Mouse (Mus musculus): Measurements from ENCODE around the gene Entpd3.
A peak's percentile ranks its signal among the peaks of the same experiment; 100 is the strongest.
"Not testable (repeated sequence)": the region's sequence is repeated elsewhere in the genome, so short reads cannot be mapped to it uniquely, and the experiment has no call there.

Entpd3 gene

DNA sequence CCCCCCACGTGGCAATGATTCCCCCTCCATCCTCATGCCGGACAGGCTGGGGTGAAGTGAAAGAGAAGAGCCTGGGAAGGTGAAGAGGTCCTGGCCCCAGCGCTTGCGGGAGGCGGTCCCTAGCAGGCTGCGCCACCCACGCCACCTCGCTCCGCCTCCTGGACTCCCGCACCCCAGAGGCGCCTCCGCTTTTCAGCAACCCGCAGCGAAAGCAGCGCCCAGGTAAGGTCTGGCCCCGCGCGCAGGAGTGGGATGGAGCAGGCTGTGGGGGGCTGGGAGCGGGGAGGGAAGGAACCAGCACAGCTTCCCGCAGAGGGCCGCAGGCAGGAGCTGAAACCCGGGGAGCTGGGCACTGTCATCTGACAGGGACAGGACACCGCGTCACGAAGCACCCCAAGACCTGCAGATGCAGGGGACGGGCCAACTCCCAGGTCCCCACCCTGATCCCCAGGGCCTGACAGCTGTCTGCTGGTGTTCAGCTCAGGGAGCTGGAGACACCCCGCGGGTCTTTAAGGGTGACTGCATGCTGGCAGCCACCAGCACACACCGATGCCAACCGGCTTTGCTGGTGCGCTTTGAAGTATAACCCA is at the start of gene Entpd3:
Entpd3 (plus strand) TSS at position 157 of the 590 bp plus-strand sequence.
- DNase-seq: peak; percentile 41

DNA sequence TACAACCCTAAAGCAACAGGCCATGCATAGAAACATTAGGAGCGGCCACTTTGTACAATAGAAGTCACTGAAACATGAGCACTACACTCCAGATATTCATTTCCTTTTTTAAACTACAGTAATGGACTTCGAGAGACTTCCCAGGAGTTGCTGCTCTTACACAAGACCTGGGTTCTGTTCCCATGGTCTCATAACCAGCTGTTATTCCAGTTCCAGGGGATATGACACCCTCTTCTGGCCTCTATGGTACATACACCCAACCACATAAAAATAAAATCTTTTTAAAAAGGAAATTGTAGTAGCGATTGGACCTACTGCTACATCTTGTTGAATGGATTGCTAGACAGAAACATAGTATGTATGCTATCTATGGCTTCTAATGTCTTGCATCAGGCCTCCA is 48.1 kb upstream of the Entpd3 start:
- no peak for DNase-seq

- DNase-seq: no peak
These were observed 47.6 kb upstream of the Entpd3 start, which contains the start of gene Eif1b for GRCm38 (mm10) chr9:120492010-120492399. Eif1b (plus strand) TSS chr9:120492232.

- DNase-seq: peak; percentile 86
These were observed 46.9 kb upstream of the Entpd3 start for GRCm38 (mm10) chr9:120492400-120493351.

- no peak for DNase-seq
These were observed 45.8 kb upstream of the Entpd3 start for GRCm38 (mm10) chr9:120493781-120494180.

GRCm38 (mm10) chr9:120496691-120497090 is 42.9 kb upstream of the Entpd3 start:
- DNase-seq: peak; percentile 47

DNA sequence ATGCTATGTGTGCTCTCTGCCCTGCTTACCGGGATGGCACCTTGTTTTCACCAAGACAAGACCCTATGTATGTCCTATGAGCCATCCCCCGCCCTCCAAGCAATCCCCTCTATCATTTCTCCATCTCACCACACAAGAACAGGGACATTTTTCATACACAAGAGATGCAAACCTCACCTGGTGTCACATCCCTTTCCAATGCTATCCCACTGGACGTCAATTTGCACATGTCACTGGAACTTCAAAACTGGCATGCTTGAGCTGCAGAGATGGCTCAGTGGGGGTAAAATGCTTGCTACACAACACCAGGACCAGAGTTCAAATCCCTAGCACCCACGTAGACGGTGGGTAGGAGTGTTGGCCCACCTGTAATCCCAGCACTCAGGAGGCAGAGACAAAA is 41.6 kb upstream of the Entpd3 start:
- no peak for DNase-seq

- no peak for DNase-seq
These were observed 38.3 kb upstream of the Entpd3 start for GRCm38 (mm10) chr9:120501191-120501902.

GRCm38 (mm10) chr9:120502013-120502412 is 37.6 kb upstream of the Entpd3 start:
- DNase-seq: peak; percentile 80

DNA sequence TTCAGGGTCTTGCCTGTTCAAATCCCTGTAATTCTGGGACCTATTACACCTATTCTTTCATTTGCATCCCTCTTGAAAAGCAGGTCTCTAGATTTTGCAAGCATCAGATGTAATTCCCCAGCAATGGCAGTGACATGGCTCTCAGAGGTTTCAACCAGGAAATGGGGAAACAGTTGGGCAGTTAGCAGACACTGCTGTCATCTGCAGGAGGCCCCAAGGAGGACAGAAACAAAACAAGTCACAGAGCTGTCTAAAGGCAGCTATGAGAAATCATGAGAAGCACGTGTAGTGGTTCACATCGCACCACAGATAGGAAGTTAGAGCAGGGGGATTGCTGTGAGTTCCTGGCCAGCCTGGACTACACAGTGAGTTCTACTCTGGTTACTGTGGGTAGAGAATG is 35.2 kb upstream of the Entpd3 start:
- DNase-seq: no peak

DNA sequence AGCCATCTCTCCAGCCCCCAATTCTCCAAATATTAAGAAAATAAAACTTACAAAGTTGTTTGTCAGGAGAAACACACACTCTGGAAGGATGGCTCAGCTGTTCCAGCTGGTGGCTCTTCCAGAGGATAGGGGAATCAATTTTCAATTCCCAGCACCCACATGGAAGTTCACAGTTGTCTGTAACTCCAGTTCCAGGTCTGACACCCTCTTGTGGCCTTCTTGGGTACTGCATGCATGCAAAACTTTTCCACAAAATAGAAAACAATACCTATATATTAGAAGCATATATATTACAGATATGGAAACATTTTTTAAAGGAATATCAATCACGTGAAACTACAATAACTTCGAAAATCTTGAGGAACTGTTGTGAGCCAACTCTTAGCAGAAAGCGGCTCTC is 27.8 kb upstream of the Entpd3 start:
- peak; percentile 37 for DNase-seq

GRCm38 (mm10) chr9:120516720-120517119 is 22.9 kb upstream of the Entpd3 start:
- no peak for DNase-seq

DNA sequence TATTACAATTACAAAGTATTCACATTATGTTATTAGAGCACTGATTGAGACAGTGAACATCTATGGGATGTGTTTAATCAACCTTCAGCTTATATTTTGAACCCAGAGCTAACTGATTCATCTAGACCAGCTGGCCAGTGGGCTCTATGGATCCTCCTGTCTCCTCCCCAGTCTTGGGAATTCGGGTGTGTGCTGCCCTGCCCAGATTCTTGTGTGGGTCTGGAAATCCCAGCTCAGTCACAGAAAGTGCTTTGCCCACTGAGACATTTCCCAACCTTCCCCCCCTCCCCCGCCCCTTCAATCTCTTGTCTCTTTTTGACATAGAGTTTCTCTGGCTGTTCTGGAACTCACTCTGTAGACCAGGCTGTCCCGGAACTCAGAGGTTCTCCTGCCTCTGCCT is 20.7 kb upstream of the Entpd3 start:
- DNase-seq: no peak

DNA sequence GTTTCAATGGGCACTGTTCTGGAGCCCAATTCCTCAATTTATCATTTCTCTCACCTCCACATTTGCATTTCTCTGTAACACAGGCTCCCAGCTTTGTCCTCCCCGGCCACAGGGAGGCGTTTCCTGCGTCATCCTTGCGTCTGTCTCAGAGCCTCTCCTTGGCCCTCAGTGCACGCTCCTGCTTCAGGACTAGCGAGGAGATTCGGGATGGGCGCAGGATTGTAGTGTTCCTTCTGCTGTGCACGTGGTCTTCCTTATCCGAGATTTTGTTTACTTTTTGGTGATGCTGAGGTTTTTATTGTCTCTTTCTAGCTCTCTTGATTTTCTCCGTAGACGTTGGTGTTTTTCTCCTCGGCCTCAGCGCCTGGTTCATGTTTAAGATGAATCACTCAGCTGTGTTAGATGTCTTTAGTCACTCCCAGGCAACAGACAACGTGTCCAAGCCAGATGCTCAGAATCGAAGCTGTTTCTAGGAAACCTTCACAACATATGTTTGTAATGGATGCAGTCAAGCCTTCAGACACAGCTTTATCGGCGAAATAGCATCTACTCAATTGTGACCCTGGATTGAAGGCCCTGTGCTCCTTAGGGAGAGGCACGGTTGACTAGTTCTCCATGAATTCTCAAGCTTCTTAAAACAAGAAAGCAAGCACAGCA is 20.0 kb upstream of the Entpd3 start:
- DNase-seq: no peak

- DNase-seq: no peak
These were observed 18.5 kb upstream of the Entpd3 start for GRCm38 (mm10) chr9:120521161-120521560.

GRCm38 (mm10) chr9:120527270-120527669 is 12.3 kb upstream of the Entpd3 start:
- DNase-seq: no peak

DNA sequence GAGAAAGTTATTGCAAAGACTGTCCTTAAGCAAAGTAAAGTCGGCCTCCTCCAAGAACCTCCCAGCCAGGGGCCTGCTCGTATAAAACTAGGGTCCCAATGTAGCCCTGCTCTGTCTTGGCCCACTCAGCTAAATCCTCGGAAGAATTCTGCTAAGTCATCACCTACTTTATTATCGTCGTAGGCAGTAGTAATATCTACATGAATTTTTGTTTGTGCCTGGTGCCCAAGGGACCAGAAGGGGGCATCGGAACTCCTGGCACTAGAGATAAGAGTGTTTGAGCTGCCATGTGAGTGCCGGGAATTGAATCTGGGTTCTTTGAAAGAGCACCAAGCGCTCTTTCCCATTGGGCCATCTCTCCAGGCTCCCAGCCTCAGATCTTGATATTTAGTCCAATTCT is 11.7 kb upstream of the Entpd3 start:
- DNase-seq: no peak

DNA sequence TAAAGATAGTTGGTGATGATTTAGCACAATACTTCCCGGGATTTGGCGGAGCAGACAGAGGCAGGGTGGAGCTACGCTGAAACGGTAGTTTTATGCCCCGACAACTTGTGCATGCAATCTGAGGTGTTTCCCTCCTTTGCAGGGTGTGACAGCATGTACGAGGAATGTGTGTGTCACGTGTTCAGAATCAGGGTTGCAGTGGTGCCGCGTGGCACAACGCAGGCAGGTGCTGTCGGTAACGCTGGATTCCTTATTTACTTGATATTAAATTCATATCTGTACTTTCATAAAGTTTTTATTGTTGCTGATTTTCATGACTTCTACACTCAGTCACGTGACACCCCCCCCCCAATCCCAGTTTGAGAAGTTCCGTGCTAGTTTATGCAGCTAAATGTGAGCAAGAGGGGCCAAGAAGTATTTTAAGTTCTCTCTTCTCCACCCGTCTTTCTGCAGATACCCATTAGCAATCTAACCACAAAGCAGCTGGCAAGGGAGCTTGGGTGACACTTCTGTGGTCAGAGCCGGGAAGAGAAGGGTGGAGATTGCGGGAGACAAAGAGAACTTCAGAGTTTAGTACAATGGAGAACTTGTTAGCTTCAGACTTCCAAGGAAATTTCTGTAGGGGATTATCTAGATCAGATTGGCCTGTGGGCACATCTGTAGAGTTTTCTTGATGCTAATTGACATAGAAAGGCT is 10.7 kb upstream of the Entpd3 start:
- no peak for DNase-seq

GRCm38 (mm10) chr9:120530471-120530870 is 9.1 kb upstream of the Entpd3 start:
- DNase-seq: no peak

DNA sequence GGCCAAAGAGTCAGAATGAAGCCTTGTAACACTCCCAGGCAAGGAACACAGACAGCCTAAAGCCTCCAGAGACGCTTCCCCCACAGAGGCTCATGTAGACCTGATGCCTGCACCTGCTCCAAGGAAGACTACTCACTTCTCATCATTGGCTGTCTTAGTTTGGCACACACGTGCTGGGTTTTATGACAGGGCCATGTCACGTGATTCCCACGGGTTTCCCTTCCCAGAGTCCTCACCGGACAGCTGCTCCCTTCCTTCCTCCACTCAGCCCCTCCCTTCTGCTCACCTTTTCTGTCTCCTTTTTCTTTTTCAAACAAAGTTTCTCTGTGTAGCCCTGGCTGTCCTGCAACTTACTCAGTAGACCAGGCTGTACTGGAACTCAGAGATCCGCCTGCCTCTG is 7.6 kb upstream of the Entpd3 start:
- no peak for DNase-seq

DNA sequence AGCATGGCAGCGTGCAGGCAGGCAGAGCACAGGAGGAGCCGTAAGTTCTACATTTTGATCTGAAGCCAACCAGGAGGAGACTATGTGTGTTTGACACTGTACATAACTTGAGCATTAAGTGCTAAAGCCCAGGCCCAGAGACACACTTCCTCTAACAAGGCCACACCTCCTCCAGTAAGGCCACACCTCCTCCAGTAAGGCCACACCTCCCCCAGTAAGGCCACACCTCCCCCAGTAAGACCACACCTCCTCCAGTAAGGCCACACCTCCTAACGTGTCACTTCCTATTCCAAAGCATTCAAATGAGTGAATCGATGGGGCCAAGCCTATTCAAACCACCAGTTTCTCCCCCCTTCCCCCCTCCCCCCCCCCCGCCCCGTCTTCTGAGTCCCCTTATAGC is 6.9 kb upstream of the Entpd3 start:
- DNase-seq: no peak

DNA sequence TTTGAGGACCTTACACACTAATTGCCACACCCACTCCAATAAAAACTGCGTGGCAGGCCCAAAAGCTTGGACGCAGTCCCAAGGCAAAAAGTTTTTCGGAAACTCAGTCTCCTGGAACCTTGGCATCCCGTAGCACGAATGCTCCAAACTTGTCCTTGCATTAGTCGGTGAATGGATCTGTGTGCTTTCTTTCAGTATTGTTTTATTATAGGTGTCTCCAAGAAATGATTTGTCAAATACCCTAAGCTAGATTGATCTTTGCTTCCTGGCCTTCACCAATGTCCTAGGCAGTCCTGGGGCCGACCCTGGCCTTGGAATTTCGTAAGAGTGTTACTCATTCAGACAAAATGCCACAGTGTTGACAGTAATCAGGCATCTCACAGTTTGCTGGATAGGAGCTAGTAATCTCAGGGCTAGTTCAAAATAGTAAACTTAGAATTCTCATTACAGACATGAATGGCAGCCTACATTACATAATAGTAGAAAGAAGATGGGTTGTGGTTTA is 6.1 kb upstream of the Entpd3 start:
- DNase-seq: not testable (repeated sequence)

Data from right cerebral cortex, postnatal 14 days (tissue).